Mouse (Mus musculus) ES-CJ7 (cell line): ENCODE data around the gene Slc25a22.
"Not testable (repeated sequence)": the region's sequence is repeated elsewhere in the genome, so short reads cannot be mapped to it uniquely, and the experiment has no call there.

Experiments
- DNase-seq: peaks from one replicate; pipeline ENCODE4 v3.0.0; 2011; ENCODE audit warnings: low read depth, low spot score

Gene Slc25a22

GRCm38 (mm10) chr7:141457986-141458660 lies 20.4 kb upstream of the Slc25a22 start:
- DNase-seq: no peak

- DNase-seq: no peak
These were observed 19.5 kb upstream of the Slc25a22 start for GRCm38 (mm10) chr7:141457236-141457635.

DNA sequence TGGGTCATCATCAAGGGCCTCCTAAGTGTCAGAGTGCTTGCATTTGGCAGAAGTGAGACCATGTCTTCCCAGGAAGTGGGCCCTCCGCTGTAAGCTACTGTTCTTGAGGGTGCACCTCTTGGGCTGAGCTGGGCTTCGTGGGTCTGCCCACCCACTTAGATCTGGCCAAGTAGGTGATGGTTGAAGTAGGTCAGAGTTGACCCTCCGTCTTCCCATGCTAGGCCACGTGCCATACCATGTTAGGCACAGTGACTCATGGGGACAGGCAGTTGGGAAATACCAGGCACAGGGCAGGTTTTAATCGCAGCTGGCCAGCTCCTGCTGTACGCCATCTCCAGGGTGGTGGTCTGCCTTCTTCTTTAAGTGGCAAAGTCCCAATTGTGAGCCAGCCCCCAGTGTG lies 19.0 kb upstream of the Slc25a22 start:
- DNase-seq: no peak

DNA sequence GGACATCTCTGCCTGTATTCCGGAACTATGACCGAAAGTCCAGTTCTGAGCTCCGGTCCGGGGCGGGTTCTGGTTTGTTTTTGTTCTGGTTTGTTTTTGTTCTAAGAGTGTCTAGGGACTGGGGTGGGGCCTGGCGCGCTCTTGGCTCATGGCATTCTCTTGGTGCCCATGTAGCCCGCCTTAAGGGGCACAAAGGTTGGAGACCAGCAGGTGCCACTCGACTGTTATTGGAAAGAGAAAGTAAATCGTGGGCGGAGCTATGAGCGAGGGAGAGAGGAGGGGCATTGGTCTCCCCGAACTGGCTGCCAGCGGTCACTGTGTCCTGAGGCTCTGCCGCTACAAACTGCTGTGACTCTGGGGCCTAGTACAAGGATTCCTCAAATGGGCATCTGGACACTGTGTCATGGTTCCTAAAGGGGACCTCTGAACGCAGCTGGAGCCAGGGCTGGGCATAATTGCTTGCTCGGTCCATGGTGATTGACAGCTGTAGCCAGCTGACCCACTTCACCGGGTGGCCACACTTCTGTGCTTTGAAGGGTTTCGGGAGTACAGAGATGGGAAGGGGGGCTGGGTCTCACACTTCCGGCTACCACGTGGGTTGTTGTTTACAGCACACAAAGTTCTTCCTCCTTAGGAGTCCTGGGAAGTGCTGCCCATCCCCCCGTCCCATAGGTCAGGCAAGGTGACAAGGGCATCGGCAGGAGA lies 18.1 kb upstream of the Slc25a22 start:
- peak; percentile 71 for DNase-seq

- peak; percentile 94 for DNase-seq
These were observed 17.4 kb upstream of the Slc25a22 start, which contains the start of gene Pnpla2 for GRCm38 (mm10) chr7:141454967-141455551. TSS of gene Pnpla2 (plus strand) at chr7:141455198.

GRCm38 (mm10) chr7:141453636-141454035 lies 15.9 kb upstream of the Slc25a22 start:
- no peak for DNase-seq

GRCm38 (mm10) chr7:141451928-141452327 lies 14.2 kb upstream of the Slc25a22 start:
- DNase-seq: no peak

DNA sequence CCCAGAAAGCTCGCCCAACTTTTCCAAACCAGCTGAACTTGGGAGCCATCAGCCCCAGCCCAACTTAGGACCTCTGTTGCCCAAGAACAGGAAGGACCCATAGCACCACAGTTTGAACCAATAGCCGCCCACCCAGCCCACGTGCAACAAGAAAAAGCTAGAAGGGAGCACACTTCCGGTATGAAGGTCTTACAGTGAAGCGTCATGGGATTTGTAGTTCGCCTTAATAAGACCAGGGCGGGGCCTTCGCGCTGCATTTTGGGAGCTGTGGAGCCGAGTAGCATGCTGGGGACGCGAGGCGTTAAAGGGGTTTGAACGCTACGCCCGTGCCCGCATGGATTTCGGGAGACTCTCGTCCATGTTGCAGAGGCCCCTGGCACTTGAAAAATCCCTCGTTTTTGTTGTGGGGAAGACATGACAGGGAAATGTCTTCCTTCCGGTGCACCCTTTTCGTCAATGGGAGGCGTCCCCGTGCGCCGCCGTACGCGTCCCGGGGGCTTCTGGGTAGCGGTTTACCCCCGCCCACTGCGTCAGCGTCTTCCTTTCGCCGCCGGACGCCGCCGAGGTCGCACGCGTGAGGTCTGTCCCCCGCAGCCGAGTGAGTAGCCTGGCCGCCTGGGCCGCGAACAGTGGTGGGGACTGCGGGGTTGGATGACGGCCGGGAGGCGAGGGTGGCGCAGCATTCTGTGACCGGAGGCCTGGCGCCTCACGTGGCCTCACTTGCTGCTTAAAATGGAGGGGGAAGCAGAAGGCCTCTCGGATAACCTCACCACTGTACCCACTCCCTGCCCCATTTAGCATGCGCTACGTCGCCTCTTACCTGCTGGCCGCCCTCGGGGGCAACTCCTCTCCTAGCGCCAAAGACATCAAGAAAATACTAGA lies 9.7 kb upstream of the Slc25a22 start, which contains the start of gene Rplp2:
Gene Rplp2, plus strand, starts transcription at position 261 of the 882 bp plus-strand sequence.
- peak; percentile 98 for DNase-seq

- not testable (repeated sequence) for DNase-seq
These were observed 8.7 kb upstream of the Slc25a22 start for GRCm38 (mm10) chr7:141446374-141446773.

- DNase-seq: peak; percentile 77
These were observed 6.1 kb upstream of the Slc25a22 start, which contains the start of gene Pidd1 for GRCm38 (mm10) chr7:141443828-141444237. TSS of gene Pidd1 (minus strand) at chr7:141444025.

DNA sequence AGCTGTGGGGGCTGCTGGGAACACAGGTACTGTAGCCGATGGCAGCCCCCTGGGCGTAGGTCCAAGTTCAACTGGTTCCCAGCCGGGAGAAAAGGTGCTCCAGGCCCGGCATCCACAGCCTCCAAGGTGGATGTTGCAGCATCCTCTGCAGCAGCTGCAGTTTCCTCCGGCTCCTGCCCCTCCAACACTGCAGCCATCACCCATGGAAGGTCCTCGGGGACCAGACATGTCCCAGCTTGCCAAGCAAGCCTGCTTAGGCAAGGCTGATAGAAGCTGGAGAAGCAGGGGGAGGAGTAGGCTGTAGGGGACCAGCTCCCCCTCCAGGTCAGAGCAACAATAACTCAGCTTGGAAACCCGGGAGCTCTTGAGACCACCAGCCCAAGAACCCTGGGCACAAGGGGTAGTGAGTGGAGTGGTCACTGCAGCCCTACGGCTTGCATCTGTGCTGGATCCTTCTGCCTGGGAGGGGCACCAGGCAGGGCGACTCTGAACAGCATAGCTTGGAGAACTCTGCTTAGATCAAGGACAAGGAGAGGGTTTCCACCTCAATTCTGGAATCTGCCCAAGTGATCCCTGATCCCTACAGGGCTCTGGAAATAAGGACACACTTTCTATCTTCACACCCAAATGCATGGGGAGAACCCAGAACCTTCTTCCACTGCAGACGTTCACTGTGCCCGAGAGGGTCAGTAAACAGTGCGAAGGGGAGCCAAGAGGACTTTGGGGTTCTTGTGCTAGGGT lies 5.6 kb upstream of the Slc25a22 start:
- DNase-seq: peak; percentile 78

GRCm38 (mm10) chr7:141442199-141442598 lies 4.5 kb upstream of the Slc25a22 start:
- no peak for DNase-seq

DNA sequence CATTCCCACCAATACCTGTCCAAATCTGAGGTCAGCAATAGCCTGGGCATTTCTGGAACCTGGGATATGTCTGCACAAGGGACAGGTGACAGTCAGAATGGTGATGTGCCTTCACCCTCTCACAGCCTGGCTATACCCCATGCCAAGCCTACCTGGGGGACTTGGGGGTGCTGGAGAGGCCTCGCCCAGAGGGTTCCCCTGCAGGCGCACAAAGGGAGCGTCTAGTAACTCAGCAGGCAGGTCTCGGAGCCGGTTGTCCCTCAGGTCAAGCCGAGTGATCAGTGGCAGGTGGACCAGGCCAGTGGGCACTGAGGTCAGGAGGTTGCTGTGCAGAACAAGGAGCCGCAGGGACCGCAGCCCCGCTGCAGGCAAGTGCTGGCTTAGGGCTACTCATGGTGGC lies 3.8 kb upstream of the Slc25a22 start:
- DNase-seq: no peak

DNA sequence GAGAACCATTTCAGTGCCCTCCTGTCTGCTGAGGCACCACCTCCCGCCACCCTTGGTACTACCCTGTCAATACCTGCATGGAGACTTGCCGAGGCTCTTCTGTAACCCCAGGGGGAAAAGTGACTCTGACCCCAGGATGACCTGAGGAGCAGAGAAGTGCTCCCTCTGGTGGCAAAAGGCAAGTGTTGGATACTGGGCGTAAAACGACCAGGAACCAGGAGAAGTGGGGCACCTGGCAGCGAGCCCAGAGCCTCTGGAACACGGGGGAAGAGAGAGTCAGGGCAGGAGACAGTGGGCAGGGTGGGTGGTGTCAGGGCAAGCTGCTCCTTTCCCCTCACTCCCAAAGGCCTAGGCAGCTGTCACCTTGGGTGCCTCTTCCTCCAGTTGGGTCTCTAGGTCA lies 2.9 kb upstream of the Slc25a22 start:
- peak; percentile 89 for DNase-seq

- no peak for DNase-seq
These were observed 2.1 kb upstream of the Slc25a22 start for GRCm38 (mm10) chr7:141439811-141440210.

GRCm38 (mm10) chr7:141439140-141439679 lies 1.5 kb upstream of the Slc25a22 start:
- no peak for DNase-seq

DNA sequence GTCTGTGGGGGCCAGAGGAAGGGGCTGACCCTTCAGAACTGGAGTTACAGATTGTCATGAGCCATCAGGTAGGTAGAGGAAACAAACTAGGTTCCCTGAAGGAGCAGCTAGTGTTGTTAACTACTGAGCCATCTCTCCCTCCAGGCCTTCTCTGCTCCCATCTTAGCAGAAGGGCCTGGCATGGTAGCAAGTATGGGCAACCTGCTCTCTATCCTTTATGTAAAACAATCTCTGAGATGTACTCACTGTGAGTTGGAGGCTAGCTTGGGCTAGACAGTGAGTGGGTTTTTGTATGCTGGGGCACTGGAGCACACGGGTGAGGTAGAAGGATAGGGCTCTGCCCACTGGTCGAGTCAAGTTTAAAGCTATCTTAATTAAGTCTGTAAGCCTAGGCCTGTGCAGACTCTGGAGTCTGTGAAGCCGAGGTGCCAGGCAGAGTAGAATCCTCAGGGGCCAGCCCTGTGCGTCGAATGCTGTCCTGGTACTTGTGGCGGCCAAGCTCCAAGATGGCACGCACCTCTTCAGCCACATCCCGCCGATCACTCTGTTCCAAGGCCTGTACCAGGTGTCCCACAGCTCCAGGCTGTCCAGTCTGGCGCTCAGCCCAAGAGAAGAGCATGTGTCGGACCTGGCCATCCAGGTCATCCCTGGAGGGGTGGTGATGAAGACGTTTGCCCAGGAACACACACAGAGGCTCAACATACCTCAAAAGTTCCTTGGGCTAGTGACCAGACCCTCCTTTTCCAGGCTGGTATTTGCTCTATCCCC lies 693 bp upstream of the Slc25a22 start:
- no peak for DNase-seq

- DNase-seq: no peak
These were observed 1.2 kb downstream of the Slc25a22 start for GRCm38 (mm10) chr7:141436523-141436892.

DNA sequence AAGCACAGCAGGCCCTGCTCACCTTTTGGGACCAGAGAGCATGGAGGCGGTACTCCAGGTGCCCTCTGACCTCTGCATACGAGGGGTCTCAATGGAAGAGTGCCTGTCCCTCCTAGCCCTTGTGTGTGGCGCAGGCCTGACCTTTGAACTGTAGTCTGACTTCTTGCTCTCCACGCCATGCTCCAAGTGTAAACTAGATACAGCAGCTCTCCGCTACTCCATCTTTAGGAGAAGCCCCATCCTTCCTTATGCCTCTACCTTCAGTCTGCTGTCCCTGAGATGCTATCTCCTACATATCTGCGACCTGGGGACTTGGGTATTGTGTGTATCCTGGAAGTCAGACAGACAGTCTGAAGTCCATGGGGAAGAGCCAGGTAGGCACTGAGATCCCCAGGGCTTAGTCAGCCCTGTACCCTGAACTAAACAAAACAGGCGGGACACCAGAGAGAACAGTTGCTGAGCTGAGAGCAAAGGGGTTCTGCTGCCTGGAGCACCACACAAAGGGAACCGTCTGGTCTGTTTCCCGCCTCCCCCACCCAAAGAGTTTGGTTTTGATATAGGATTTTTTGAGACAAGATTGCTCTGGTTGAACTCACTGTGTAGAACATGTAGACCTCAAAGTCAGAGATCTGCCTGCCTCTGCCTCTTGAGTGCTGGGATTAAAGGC lies 1.7 kb downstream of the Slc25a22 start:
- DNase-seq: no peak
